Mouse (Mus musculus) liver (tissue): Measurements from ENCODE around the gene Igf2r.

ENCODE experiments used
- DNase-seq: peaks from one replicate; pipeline ENCODE4 v3.0.0-alpha.2; 2020; ENCODE audit warnings: mixed read lengths

The Igf2r gene

GRCm38 (mm10) chr17:12745761-12746160 lies 23.7 kb downstream of the Igf2r start:
- DNase-seq: no peak

GRCm38 (mm10) chr17:12744071-12744470 lies 25.4 kb downstream of the Igf2r start:
- DNase-seq: no peak

- DNase-seq: no peak
Measured at GRCm38 (mm10) chr17:12742151-12742908, 27.1 kb downstream of the Igf2r start.

- peak; percentile 66 for DNase-seq
Measured at GRCm38 (mm10) chr17:12741218-12741968, 28.1 kb downstream of the Igf2r start.

- peak; percentile 57 for DNase-seq
Measured at GRCm38 (mm10) chr17:12740317-12740716, 29.1 kb downstream of the Igf2r start.

- DNase-seq: no peak
Measured at GRCm38 (mm10) chr17:12739516-12739915, 29.9 kb downstream of the Igf2r start.

GRCm38 (mm10) chr17:12737934-12738333 lies 31.5 kb downstream of the Igf2r start:
- no peak for DNase-seq

GRCm38 (mm10) chr17:12734205-12734857 lies 35.1 kb downstream of the Igf2r start:
- DNase-seq: no peak

GRCm38 (mm10) chr17:12733128-12733527 lies 36.3 kb downstream of the Igf2r start:
- DNase-seq: no peak

- DNase-seq: no peak
Measured at GRCm38 (mm10) chr17:12728536-12728935, 40.9 kb downstream of the Igf2r start.

GRCm38 (mm10) chr17:12727748-12728147 lies 41.7 kb downstream of the Igf2r start:
- no peak for DNase-seq

- peak; percentile 48 for DNase-seq
Measured at GRCm38 (mm10) chr17:12725871-12726270, 43.6 kb downstream of the Igf2r start.

GRCm38 (mm10) chr17:12724767-12725744 lies 44.4 kb downstream of the Igf2r start:
- peak; percentile 37 for DNase-seq

GRCm38 (mm10) chr17:12723986-12724766 lies 45.3 kb downstream of the Igf2r start:
- DNase-seq: peak; percentile 38

GRCm38 (mm10) chr17:12722622-12723021 lies 46.8 kb downstream of the Igf2r start:
- no peak for DNase-seq

GRCm38 (mm10) chr17:12721118-12721886 lies 48.2 kb downstream of the Igf2r start:
- no peak for DNase-seq

- no peak for DNase-seq
Measured at GRCm38 (mm10) chr17:12718251-12718650, 51.2 kb downstream of the Igf2r start.

- no peak for DNase-seq
Measured at GRCm38 (mm10) chr17:12717445-12717844, 52.0 kb downstream of the Igf2r start.

- DNase-seq: no peak
Measured at GRCm38 (mm10) chr17:12715032-12715431, 54.4 kb downstream of the Igf2r start.

GRCm38 (mm10) chr17:12714080-12714561 lies 55.3 kb downstream of the Igf2r start:
- DNase-seq: no peak

GRCm38 (mm10) chr17:12712993-12713392 lies 56.5 kb downstream of the Igf2r start:
- no peak for DNase-seq
